Mouse (Mus musculus): ENCODE results near the gene Mepce.

DNA sequence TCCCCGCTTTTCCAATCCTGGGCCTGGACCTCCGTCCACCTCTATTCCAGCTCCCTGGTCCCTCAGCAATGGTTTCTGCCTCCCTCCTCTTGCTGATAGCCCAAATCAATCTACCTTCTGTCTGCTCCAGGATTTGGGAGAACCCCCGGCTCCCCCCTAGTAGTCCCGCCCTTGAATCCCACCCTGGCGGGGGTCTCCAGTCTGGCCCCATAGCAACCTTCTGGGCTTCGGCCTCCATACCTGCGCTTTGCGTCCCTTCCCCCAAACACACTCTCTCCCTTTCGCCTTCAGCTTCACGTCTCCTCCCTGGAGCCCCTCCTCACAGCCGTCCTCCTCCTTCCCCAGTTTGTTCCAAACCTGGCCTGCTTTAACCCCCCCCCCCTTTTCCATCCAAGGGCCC, 46.9 kb downstream of the Mepce start:
- TF ChIP-seq CTCF (IDR thresholded peaks at IDR 0.05; ENCODE audit: insufficient read depth, low read depth, low read length) (no peak), POLR2A (IDR thresholded peaks at IDR 0.05; ENCODE audit: insufficient read depth, low read depth, low read length) (no peak; the same call in 1 of the 2 replicates)
